Mouse (Mus musculus) brain, embryonic 14.5 days (tissue): ENCODE measurements around the gene Sumo1. TPM values are rescaled to one million over a fixed set of nuclear protein-coding genes. Genes with fewer than 3 reads are reported as not detected.

Experiments
- DNase-seq: peaks from one replicate; pipeline ENCODE4 v3.0.0-alpha.2; 2011; ENCODE audit warnings: low read depth
- CTCF ChIP-seq: fragments of 200-500 bp; IDR thresholded peaks from 2 replicates; pipeline ENCODE4 v1.5.1; 2012; ENCODE audit warnings: inconsistent platforms, mild to moderate bottlenecking, moderate library complexity, borderline replicate concordance; ENCODE audit not compliant: insufficient read depth, insufficient read length; ENCODE audit errors: extremely low read depth
- POLR2A ChIP-seq: fragments of 200-500 bp; IDR thresholded peaks from 2 replicates; pipeline ENCODE4 v1.6.1; 2012; ENCODE audit warnings: mild to moderate bottlenecking, inconsistent platforms, borderline replicate concordance; ENCODE audit not compliant: poor library complexity, insufficient read depth, insufficient read length, severe bottlenecking; ENCODE audit errors: extremely low read depth
- polyA plus RNA-seq: library from polyadenylated mRNA; depleted of rRNA; stranded (reverse); fragments of >200 nt; gene quantifications from 2 replicates; pipeline ENCODE4 v1.2.3, GENCODE M21; 2012

Sumo1 gene
- polyA plus RNA-seq, 1 experiment: 122 TPM

DNA sequence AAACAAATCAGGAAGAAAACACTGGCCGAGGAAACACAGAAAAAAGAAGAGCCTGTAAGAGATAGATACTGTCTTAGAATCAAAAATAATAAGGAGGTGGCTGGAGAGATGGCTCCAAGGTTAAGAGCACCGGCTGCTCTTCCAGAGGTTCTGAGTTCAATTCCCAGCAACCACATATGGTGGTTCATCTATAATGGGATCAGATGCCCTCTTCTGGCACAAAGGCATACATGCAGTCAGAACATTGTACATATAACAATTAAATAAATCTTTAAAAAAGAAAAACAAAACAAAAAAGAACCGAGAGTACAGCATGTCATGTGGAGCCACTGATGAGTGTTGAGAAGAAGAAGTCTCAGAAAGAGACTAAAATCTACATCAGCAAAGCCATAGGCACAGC is 89.8 kb downstream of the Sumo1 start:
- DNase-seq: no peak
- TF ChIP-seq CTCF (no peak), POLR2A (no peak)

GRCm38 (mm10) chr1:59580131-59580751 is 90.4 kb downstream of the Sumo1 start:
- no peak for TF ChIP-seq CTCF
- TF ChIP-seq POLR2A: no peak

GRCm38 (mm10) chr1:59579327-59579726 is 91.3 kb downstream of the Sumo1 start:
- no peak for DNase-seq
- TF ChIP-seq CTCF (no peak), POLR2A (no peak)

More at GRCm38 (mm10) chr1:59580131-59580751, 90.4 kb downstream of the Sumo1 start:
- no peak for DNase-seq

- no peak for DNase-seq
- TF ChIP-seq POLR2A: no peak
- TF ChIP-seq CTCF: no peak
Observed at GRCm38 (mm10) chr1:59578770-59579169, 91.9 kb downstream of the Sumo1 start.

GRCm38 (mm10) chr1:59574262-59575187 is 96.1 kb downstream of the Sumo1 start:
- DNase-seq: peak; percentile 93
- TF ChIP-seq POLR2A (peak; percentile 27; the same call in 1 of the 2 replicates), CTCF (no peak)

GRCm38 (mm10) chr1:59573843-59574242 is 96.8 kb downstream of the Sumo1 start:
- no peak for DNase-seq
- TF ChIP-seq CTCF: no peak
- no peak for TF ChIP-seq POLR2A

DNA sequence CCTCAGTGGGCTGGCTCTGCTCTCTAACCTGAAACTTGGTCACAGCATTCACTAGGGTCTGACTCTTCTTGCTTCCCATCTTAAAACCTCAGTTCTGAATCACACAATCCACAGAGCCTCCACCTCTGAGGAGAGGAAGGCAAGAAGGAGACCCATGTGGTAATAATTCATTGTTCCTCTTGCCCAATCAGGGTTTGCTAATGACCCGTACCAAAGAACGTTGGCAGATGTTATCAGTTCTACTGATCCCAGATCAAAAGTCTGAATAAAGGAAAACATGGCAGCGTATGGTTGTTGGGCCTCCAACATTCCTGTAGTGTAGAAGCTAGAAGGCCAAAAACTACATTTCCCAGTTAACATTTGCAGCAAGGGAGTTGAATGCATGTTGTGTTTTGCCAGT is 99.1 kb downstream of the Sumo1 start:
- DNase-seq: no peak
- no peak for TF ChIP-seq POLR2A
- no peak for TF ChIP-seq CTCF

DNA sequence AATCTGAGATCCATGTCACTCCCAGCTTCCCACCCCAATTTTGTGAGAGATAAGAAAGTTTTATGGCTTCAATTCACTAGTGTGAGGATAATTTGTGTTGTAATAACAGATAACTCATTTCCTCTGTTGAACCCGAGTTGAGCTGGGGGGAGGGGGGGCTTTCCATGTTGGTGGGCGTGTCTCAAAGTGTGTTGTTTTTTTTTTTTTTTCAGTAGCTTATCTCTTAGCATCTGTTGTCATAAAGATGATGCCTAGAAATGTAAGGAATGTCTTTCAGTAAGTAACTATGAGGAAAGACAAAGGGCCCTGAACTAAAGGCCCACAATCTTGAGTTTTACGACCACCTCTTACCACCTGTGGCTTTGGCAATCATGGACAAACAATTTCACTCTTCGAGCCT is 99.9 kb downstream of the Sumo1 start:
- DNase-seq: no peak
- TF ChIP-seq CTCF: no peak
- no peak for TF ChIP-seq POLR2A

- DNase-seq: no peak
- no peak for TF ChIP-seq POLR2A
- no peak for TF ChIP-seq CTCF
Observed at GRCm38 (mm10) chr1:59569301-59569700, 101.3 kb downstream of the Sumo1 start.

DNA sequence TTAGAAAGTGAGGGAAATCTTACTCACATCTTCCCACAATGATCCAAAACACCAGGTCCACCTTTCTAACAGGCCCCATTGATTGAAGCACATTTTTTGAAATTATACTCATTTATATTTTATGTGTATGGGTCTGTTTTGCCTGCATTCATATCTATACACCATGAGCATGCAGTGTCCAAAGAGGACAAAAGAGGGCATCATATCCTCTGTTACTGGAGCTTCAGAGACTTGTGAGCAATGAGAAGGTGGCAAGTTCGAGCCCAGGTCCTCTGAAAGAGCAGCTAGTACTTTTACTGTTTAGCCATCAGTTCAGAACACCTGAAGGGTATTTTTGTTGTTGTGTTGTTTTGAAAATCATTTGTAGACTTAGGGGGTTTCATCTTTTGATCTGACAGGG is 102.4 kb downstream of the Sumo1 start:
- TF ChIP-seq POLR2A (no peak), CTCF (no peak)
- DNase-seq: no peak

DNA sequence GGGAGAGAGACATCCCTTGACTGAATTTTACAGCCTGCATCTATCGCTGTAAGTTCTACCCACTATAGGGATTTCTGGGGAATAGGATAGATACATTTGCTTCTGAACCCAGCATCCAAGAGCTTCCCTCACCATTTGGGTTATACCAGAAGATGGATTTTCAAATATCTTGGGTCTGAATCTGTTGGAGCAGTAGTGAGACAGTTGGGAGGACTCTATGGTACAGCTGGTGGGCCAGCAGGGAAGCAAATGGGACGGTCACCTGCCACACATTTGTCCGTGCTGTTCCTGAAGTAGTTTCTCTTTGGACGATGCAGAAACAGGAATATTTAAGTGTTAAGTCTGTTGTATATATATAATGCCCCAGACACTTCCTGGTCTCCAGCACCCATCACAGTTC is 103.1 kb downstream of the Sumo1 start:
- no peak for TF ChIP-seq POLR2A
- no peak for TF ChIP-seq CTCF
- DNase-seq: no peak
